In genomic region chr2:145865344-145865743, GRCm38 (mm10) we compare ENCODE assay signal across 20 mouse cellular contexts. TPM values are rescaled to one million over a fixed set of nuclear protein-coding genes. Genes with fewer than 3 reads are reported as not detected.
DNase-seq lines count a peak whose midpoint lies in the region; ATAC-seq and TF ChIP-seq lines count a peak whose summit lies in the region.
"Had no signal": no experiment of that assay in that cellular context is flagged by ENCODE, and none has a peak within 500 bp of the region (broad histone marks: within the 10 kb centered on the region; RNA-seq: fewer than 3 reads in every experiment).

No protein-coding gene starts in this region.

- no peak for TF ChIP-seq POLR2A in liver, adult 2 months (IDR thresholded peaks at IDR 0.05; ENCODE audit: extremely low read depth, insufficient read depth, low read length)

- H3K79me2 ChIP-seq in liver, adult 2 months (ENCODE audit: control insufficient read depth, insufficient read depth, low read length): peaks cover 10% of the 10 kb centered on the region; the same call in 1 of the 2 replicates

- no peaks in the 10 kb centered on the region for H3K9me3 ChIP-seq in liver, embryonic 11.5 days (ENCODE audit: control insufficient read depth, low read length)
- H3K9me3 ChIP-seq in ES-E14 (ENCODE audit: control insufficient read depth, insufficient read depth, low read depth, low read length): no peaks in the 10 kb centered on the region
- H3K9me3 ChIP-seq: forebrain, embryonic 15.5 days; hindbrain, embryonic 13.5 days had no signal

- H3K4me2 ChIP-seq in liver, embryonic 11.5 days: no peak overlapping the region
- H3K4me2 ChIP-seq: forebrain, embryonic 15.5 days; heart, embryonic 13.5 days; hindbrain, embryonic 13.5 days had no signal

- no peak for TF ChIP-seq CTCF in liver, adult 2 months (IDR thresholded peaks at IDR 0.05; ENCODE audit: low read depth, low read length)
- TF ChIP-seq CTCF in left cerebral cortex, adult 2 months (IDR thresholded peaks at IDR 0.05): no peak

- no peak overlapping the region for H3K27ac ChIP-seq in liver, adult 2 months (replicated peaks; ENCODE audit: insufficient read depth, low read depth, low read length)
- H3K27ac ChIP-seq in liver, embryonic 11.5 days (ENCODE audit: low read depth, low read length): no peak overlapping the region
- no peak overlapping the region for H3K27ac ChIP-seq in ES-E14 (ENCODE audit: insufficient read depth, low read depth, low read length, poor library complexity, severe bottlenecking)
- no peak overlapping the region for H3K27ac ChIP-seq in left cerebral cortex, adult 2 months
- H3K27ac ChIP-seq: embryonic facial prominence, embryonic 10.5 days; forebrain, embryonic 15.5 days; heart, embryonic 13.5 days; hindbrain, embryonic 13.5 days; hindbrain, postnatal 0 days had no signal

- DNase-seq in liver, adult 2 months (ENCODE audit: extremely low read depth, low read depth, low spot score): peak; percentile 66
- DNase-seq in liver, embryonic 11.5 days (ENCODE audit: low spot score): no peak
- DNase-seq in ES-E14 (ENCODE audit: low read depth, low spot score) (no peak), adipocyte (ENCODE audit: low spot score) (peak; percentile 54)
- no peak for DNase-seq in frontal cortex, postnatal 36 days (ENCODE audit: low spot score in 2 of 2)
- DNase-seq in left cerebral cortex, adult 2 months (ENCODE audit: extremely low spot score in 1 of 2, low spot score in 2 of 2): no peak
- DNase-seq: adrenal gland, postnatal 25 days; B cell, adult 2 months; cerebellum, adult 2 months; cerebellum, postnatal 10 days; gastrocnemius, postnatal 14 days; heart, postnatal 4 days; kidney, adult 11 months had no signal

- H3K4me1 ChIP-seq in liver, adult 2 months (ENCODE audit: control insufficient read depth, insufficient read depth, low read length): peaks cover 12% of the 10 kb centered on the region
- 0 out of 2 replicates have a peak, but pooled peaks cover 4% of the 10 kb centered on the region for H3K4me1 ChIP-seq in liver, embryonic 11.5 days (replicated peaks; ENCODE audit: control insufficient read depth, insufficient read depth, low read length)
- H3K4me1 ChIP-seq in ES-E14 (ENCODE audit: control insufficient read depth in 2 of 2, insufficient read depth in 2 of 2, low read length in 2 of 2, poor library complexity in 1 of 2): peaks cover 0 to 3% of the 10 kb centered on the region in 2 experiments; a peak in 1 of 4 replicates

- no peak overlapping the region for H3K9ac ChIP-seq in liver, adult 2 months (ENCODE audit: low read depth, low read length)
- H3K9ac ChIP-seq in liver, embryonic 11.5 days (ENCODE audit: low read depth, low read length): no peak overlapping the region
- no peak overlapping the region for H3K9ac ChIP-seq in ES-E14 (ENCODE audit: insufficient read depth, low read depth, low read length, poor library complexity, severe bottlenecking)
- H3K9ac ChIP-seq: forebrain, embryonic 15.5 days; heart, embryonic 13.5 days; hindbrain, embryonic 13.5 days had no signal

- H3K36me3 ChIP-seq in liver, adult 2 months (ENCODE audit: control insufficient read depth, insufficient read depth, low read length): peaks cover 12% of the 10 kb centered on the region; the same call in 1 of the 2 replicates
- no peaks in the 10 kb centered on the region for H3K36me3 ChIP-seq in liver, embryonic 11.5 days (ENCODE audit: control insufficient read depth, insufficient read depth, low read length)
- no peaks in the 10 kb centered on the region for H3K36me3 ChIP-seq in ES-E14 (ENCODE audit: control insufficient read depth, insufficient read depth, low read length, poor library complexity, severe bottlenecking)
- H3K36me3 ChIP-seq: forebrain, embryonic 15.5 days had no signal

- intact Hi-C loops in left cerebral cortex, adult 2 months (cut with DNase I): no loop called here

- no peak for ATAC-seq in liver, embryonic 11.5 days (replicated peaks; ENCODE audit: low FRiP score)
- ATAC-seq: CD4-positive, CD25-positive, alpha-beta regulatory T cell, adult 4 months; forebrain, embryonic 15.5 days; hindbrain, postnatal 0 days; Patski had no signal

- whole genome bisulfite sequencing in liver, adult 2 months: 56% methylated on average over 3 of the region's 3 CpGs
- 84% methylated on average over 3 of the region's 3 CpGs for WGBS in liver, embryonic 11.5 days

- no peak overlapping the region for H3K4me3 ChIP-seq in liver, adult 2 months (ENCODE audit: insufficient read depth, low read depth, low read length)
- no peak overlapping the region for H3K4me3 ChIP-seq in liver, embryonic 11.5 days (ENCODE audit: low read depth, low read length)
- H3K4me3 ChIP-seq in ES-E14 (ENCODE audit: insufficient read depth in 1 of 2, low read depth in 1 of 2, low read length in 2 of 2, poor library complexity in 1 of 2, severe bottlenecking in 1 of 2): no peak overlapping the region
- H3K4me3 ChIP-seq in left cerebral cortex, adult 2 months: no peak overlapping the region
- H3K4me3 ChIP-seq: embryonic facial prominence, embryonic 10.5 days; forebrain, embryonic 15.5 days; heart, embryonic 13.5 days; hindbrain, embryonic 13.5 days had no signal

- no peaks in the 10 kb centered on the region for H3K27me3 ChIP-seq in liver, adult 2 months (ENCODE audit: control insufficient read depth, insufficient read depth, low read length)
- H3K27me3 ChIP-seq in liver, embryonic 11.5 days (replicated peaks; ENCODE audit: control insufficient read depth, insufficient read depth, low read length): no peaks in the 10 kb centered on the region
- H3K27me3 ChIP-seq: forebrain, embryonic 15.5 days; heart, embryonic 13.5 days; hindbrain, embryonic 13.5 days; Patski had no signal

- in situ Hi-C loops in ES-E14 (cut with MboI; ENCODE audit: low sequenced_read_pairs in 2 of 2, unreplicated experiment in 2 of 2): no loop called here

TF ChIP-seq in ES-E14, 5 proteins besides CTCF, POLR2A, EP300 and RAD21:
- TF ChIP-seq HCFC1 (IDR thresholded peaks at IDR 0.05; ENCODE audit: borderline replicate concordance, insufficient read depth, low read length) (no peak), MAFK (IDR thresholded peaks at IDR 0.05; ENCODE audit: insufficient read depth, low read depth, low read length) (no peak), CHD2 (IDR thresholded peaks at IDR 0.05; ENCODE audit: low read depth, low read length) (no peak), ZNF384 (IDR thresholded peaks at IDR 0.05; ENCODE audit: low read depth, low read length) (0 out of 2 replicates have a peak, but pooled peaks have one; percentile 52)

RNA-seq across cellular contexts. Expression of gene Naa20, which starts 36.6 kb away (rescaled TPM):
- total RNA-seq in liver, adult 2 months (2014; rRNA removed): 25.8 and 29.2 TPM in 2 replicates
- 14.4 and 14.6 TPM in 2 replicates for polyA plus RNA-seq in liver, adult 2 months (2012; rRNA removed)
- 147 and 156 TPM in 2 replicates for polyA plus RNA-seq in liver, embryonic 11.5 days (2014; fragmentation: Nextera tagmentation; extraction: Ambion mirVana)
- 81.5 and 87.6 TPM in 2 replicates for total RNA-seq in ES-E14 (2012; rRNA removed)
- total RNA-seq in left cerebral cortex, adult 2 months (2021): 10 to 100 TPM; 71.8 to 80.8 TPM

Comparison
In these comparisons a context has a peak if more than half of its experiments do, and no peak if none do; other contexts are left out.
1. DNase-seq: peak in liver, adult 2 months (single experiment) and adipocyte (single experiment); none in liver, embryonic 11.5 days (single experiment), ES-E14 (single experiment), frontal cortex, postnatal 36 days (0 of 2) and left cerebral cortex, adult 2 months (0 of 2).